Mouse (Mus musculus): ENCODE measurements around the gene Myo1e. TPM values are rescaled to one million over a fixed set of nuclear protein-coding genes. Genes with fewer than 3 reads are reported as not detected.

Myo1e gene
- polyA plus RNA-seq, 1 experiment from 2014 or later: 26.4 TPM

- no peaks in the 10 kb centered on the region for H3K9me3 ChIP-seq (ENCODE audit: low read length)
- ATAC-seq (ENCODE audit: low FRiP score, low TSS enrichment): no peak
Observed at GRCm38 (mm10) chr9:70324336-70324735, 117.2 kb downstream of the Myo1e start.

GRCm38 (mm10) chr9:70325880-70326595 is 118.9 kb downstream of the Myo1e start:
- no peak overlapping the region for H3K9ac ChIP-seq (replicated peaks; ENCODE audit: low read length)
- H3K36me3 ChIP-seq (ENCODE audit: insufficient read depth, low read length): peaks cover 15% of the 10 kb centered on the region; the same call in 1 of the 2 replicates
- H3K4me2 ChIP-seq (replicated peaks; ENCODE audit: low read depth, low read length): no peak overlapping the region
- H3K27ac ChIP-seq (ENCODE audit: low read length): no peak overlapping the region
- H3K4me1 ChIP-seq (ENCODE audit: insufficient read depth, low read length): peaks cover 5% of the 10 kb centered on the region; the same call in 1 of the 2 replicates
- H3K27me3 ChIP-seq (ENCODE audit: insufficient read depth, low read length): no peaks in the 10 kb centered on the region
- 28% methylated on average over 8 of the region's 8 CpGs for WGBS
- no peaks in the 10 kb centered on the region for H3K9me3 ChIP-seq (ENCODE audit: low read length)
- H3K4me3 ChIP-seq (ENCODE audit: low read length): no peak overlapping the region
- ATAC-seq (ENCODE audit: low FRiP score, low TSS enrichment): peak; percentile 87

More at GRCm38 (mm10) chr9:70324336-70324735, 117.2 kb downstream of the Myo1e start:
- Histone ChIP-seq H3K4me2 (replicated peaks; ENCODE audit: low read depth, low read length) (no peak overlapping the region), H3K9ac (replicated peaks; ENCODE audit: low read length) (no peak overlapping the region), H3K27me3 (ENCODE audit: insufficient read depth, low read length) (no peaks in the 10 kb centered on the region), H3K36me3 (ENCODE audit: insufficient read depth, low read length) (peaks cover 15% of the 10 kb centered on the region; the same call in 1 of the 2 replicates), H3K4me1 (ENCODE audit: insufficient read depth, low read length) (peaks cover 5% of the 10 kb centered on the region; the same call in 1 of the 2 replicates), H3K4me3 (ENCODE audit: low read length) (no peak overlapping the region), H3K27ac (ENCODE audit: low read length) (no peak overlapping the region)
- WGBS: 87% methylated on average over 4 of the region's 4 CpGs

DNA sequence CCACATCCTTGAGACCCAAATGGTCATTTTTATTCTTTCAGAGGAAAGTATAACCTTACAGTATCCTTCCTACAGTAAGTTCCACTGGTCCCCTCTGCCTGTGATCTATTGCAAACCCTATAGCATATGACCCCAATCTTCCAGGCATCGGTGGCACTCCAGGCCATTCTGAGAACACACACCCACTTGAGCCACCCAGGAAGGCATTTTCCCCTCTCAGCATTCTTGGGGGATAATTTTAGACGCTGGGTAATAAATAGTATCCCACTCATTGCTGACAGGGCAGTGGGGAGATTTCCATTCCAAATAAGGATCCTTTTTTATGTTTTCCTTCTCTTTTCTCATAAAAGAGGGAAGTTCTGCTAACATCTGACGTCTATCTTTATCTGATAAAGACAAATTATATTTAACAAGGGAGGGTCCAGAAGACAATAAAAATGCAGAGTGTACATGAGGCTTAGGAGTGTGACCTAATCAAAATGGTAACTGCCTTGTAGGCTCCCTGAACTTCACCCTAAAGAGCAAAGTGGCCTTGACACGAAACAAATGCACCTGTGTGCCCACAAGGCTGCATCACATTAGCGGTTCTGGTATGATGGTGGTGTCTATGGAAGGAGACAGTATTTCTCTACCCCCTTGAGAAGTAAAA is 121.2 kb downstream of the Myo1e start:
- Histone ChIP-seq H3K27me3 (ENCODE audit: insufficient read depth, low read length) (no peaks in the 10 kb centered on the region), H3K36me3 (ENCODE audit: insufficient read depth, low read length) (peaks cover 13% of the 10 kb centered on the region; the same call in 1 of the 2 replicates), H3K4me1 (ENCODE audit: insufficient read depth, low read length) (0 out of 2 replicates have a peak, but pooled peaks cover 4% of the 10 kb centered on the region), H3K9me3 (ENCODE audit: low read length) (no peaks in the 10 kb centered on the region), H3K4me3 (ENCODE audit: low read length) (no peak overlapping the region), H3K4me2 (replicated peaks; ENCODE audit: low read depth, low read length) (no peak overlapping the region), H3K27ac (ENCODE audit: low read length) (no peak overlapping the region), H3K9ac (replicated peaks; ENCODE audit: low read length) (no peak overlapping the region)
- no peak for ATAC-seq (ENCODE audit: low FRiP score, low TSS enrichment)
- WGBS: 55% methylated on average over 5 of the region's 5 CpGs

GRCm38 (mm10) chr9:70331727-70332335 is 124.7 kb downstream of the Myo1e start:
- peaks cover 20% of the 10 kb centered on the region; the same call in 1 of the 2 replicates for H3K36me3 ChIP-seq (ENCODE audit: insufficient read depth, low read length)
- no peak overlapping the region for H3K27ac ChIP-seq (ENCODE audit: low read length)
- H3K4me1 ChIP-seq (ENCODE audit: insufficient read depth, low read length): 0 out of 2 replicates have a peak, but pooled peaks cover 4% of the 10 kb centered on the region
- H3K9me3 ChIP-seq (ENCODE audit: low read length): no peaks in the 10 kb centered on the region
- 31% methylated on average over 11 of the region's 11 CpGs for WGBS
- no peak overlapping the region for H3K9ac ChIP-seq (replicated peaks; ENCODE audit: low read length)
- peak; percentile 89 for ATAC-seq (ENCODE audit: low FRiP score, low TSS enrichment)
- no peaks in the 10 kb centered on the region for H3K27me3 ChIP-seq (ENCODE audit: insufficient read depth, low read length)
- H3K4me3 ChIP-seq (ENCODE audit: low read length): no peak overlapping the region
- H3K4me2 ChIP-seq (replicated peaks; ENCODE audit: low read depth, low read length): no peak overlapping the region

DNA sequence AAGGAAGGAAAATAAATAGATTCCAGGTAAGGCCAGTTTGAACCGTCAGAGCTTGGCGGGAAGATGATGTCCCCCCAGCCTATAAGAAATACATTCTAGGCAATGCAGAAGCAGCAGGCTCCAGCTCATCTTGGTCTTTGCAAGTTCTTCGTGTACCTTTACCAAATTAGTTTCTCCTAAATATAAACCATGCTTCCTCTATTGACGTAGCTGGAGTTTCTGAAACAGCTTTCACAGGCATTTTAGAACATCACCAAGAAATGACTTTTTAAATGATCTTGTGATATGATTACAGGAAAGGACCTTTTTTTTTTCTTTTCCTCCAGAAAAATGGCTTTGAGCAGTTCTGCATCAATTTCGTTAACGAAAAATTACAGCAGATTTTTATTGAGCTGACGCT is 131.2 kb downstream of the Myo1e start:
- no peak overlapping the region for H3K27ac ChIP-seq (ENCODE audit: low read length)
- peaks cover 58% of the 10 kb centered on the region for H3K36me3 ChIP-seq (ENCODE audit: insufficient read depth, low read length)
- no peak overlapping the region for H3K9ac ChIP-seq (replicated peaks; ENCODE audit: low read length)
- no peak overlapping the region for H3K4me3 ChIP-seq (ENCODE audit: low read length)
- WGBS: 86% methylated on average over 7 of the region's 7 CpGs
- H3K4me1 ChIP-seq (ENCODE audit: insufficient read depth, low read length): no peaks in the 10 kb centered on the region
- H3K27me3 ChIP-seq (ENCODE audit: insufficient read depth, low read length): no peaks in the 10 kb centered on the region
- H3K4me2 ChIP-seq (replicated peaks; ENCODE audit: low read depth, low read length): no peak overlapping the region
- no peaks in the 10 kb centered on the region for H3K9me3 ChIP-seq (ENCODE audit: low read length)
- ATAC-seq (ENCODE audit: low FRiP score, low TSS enrichment): no peak

DNA sequence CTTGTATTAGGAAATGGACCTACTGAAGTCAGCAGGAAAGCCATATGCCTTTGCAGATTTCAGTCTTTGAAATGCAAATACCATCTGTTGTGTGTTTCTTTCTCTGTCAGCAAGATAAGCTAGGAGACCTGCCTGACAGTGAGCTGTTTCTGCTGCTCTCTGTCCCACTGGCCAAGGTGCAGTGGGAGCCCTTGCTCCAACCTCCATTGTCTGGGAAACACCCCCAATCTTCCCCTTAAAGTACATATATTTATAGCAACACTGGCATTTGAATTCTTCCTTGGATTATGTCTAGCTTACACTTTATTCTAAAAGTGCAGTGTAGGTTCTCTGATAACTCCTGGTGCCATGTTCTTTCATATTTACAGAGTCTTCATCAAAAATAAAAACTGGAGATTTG is 131.7 kb downstream of the Myo1e start:
- H3K9me3 ChIP-seq (ENCODE audit: low read length): no peaks in the 10 kb centered on the region
- no peak overlapping the region for H3K4me3 ChIP-seq (ENCODE audit: low read length)
- no peaks in the 10 kb centered on the region for H3K4me1 ChIP-seq (ENCODE audit: insufficient read depth, low read length)
- H3K27ac ChIP-seq (ENCODE audit: low read length): no peak overlapping the region
- H3K9ac ChIP-seq (replicated peaks; ENCODE audit: low read length): no peak overlapping the region
- ATAC-seq (ENCODE audit: low FRiP score, low TSS enrichment): no peak
- H3K36me3 ChIP-seq (ENCODE audit: insufficient read depth, low read length): peaks cover 62% of the 10 kb centered on the region
- no peaks in the 10 kb centered on the region for H3K27me3 ChIP-seq (ENCODE audit: insufficient read depth, low read length)
- no peak overlapping the region for H3K4me2 ChIP-seq (replicated peaks; ENCODE audit: low read depth, low read length)

DNA sequence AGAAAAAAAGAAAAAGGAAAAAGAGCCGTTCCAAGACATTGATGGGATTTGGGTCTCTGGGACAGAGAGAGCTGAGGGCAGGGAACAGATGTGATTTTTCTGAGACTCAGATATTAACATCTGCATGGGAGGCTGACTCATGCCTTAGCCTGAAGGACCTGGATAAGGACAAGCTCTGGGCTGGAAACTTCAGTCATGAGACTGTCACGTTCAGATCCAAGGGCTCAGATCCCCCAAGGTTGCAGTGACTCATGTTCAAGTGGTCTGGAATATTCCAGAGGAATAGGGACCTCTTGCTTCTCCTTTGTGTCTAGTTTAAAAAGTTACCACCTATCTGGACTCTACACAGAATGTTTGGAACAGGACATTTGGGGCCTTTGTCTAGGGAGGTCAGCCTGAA is 142.1 kb downstream of the Myo1e start:
- no peaks in the 10 kb centered on the region for H3K4me1 ChIP-seq (ENCODE audit: insufficient read depth, low read length)
- WGBS: 82% methylated on average over 2 of the region's 2 CpGs
- no peak overlapping the region for H3K27ac ChIP-seq (ENCODE audit: low read length)
- ATAC-seq (ENCODE audit: low FRiP score, low TSS enrichment): no peak
- no peaks in the 10 kb centered on the region for H3K9me3 ChIP-seq (ENCODE audit: low read length)
- H3K4me3 ChIP-seq (ENCODE audit: low read length): no peak overlapping the region
- H3K27me3 ChIP-seq (ENCODE audit: insufficient read depth, low read length): no peaks in the 10 kb centered on the region
- peaks cover 27% of the 10 kb centered on the region for H3K36me3 ChIP-seq (ENCODE audit: insufficient read depth, low read length)
- H3K4me2 ChIP-seq (replicated peaks; ENCODE audit: low read depth, low read length): no peak overlapping the region
- H3K9ac ChIP-seq (replicated peaks; ENCODE audit: low read length): no peak overlapping the region

DNA sequence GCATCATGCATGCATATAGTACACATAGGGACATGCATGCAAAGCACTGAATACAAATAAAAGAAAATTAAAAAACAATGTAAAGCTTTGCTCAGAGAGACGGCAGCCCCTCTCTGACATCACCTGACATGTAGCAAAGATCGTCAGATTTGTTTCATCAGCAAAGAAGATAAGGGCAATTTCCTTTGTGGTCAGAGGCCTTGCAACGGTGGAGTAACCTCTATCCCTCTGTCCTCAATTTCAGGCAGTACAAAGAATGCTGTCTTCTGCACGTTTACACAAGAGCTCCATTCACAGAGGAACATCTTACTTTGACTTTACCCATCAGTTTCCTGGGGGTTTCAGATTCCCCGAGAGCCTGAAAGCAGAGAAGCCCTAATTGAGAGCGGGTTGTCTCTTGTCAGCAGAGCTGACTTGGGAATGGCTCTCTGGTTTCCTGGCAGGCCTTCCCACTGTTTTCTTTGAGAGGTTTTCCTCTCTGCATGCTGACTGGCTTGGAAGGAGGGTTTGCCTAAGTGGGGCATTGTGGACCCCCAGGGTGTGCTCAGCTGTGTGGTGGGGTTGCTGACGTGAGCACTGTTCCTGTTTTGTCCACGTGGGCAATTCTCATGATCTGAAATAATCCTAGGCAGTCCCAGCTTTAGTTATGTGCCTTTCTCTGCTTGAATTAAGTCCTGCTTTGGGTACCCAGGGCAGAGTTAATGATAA is 144.6 kb downstream of the Myo1e start:
- Histone ChIP-seq H3K4me3 (ENCODE audit: low read length) (no peak overlapping the region), H3K27ac (ENCODE audit: low read length) (no peak overlapping the region), H3K4me2 (replicated peaks; ENCODE audit: low read depth, low read length) (no peak overlapping the region), H3K9me3 (ENCODE audit: low read length) (no peaks in the 10 kb centered on the region), H3K9ac (replicated peaks; ENCODE audit: low read length) (no peak overlapping the region), H3K4me1 (ENCODE audit: insufficient read depth, low read length) (peaks cover 7% of the 10 kb centered on the region), H3K27me3 (ENCODE audit: insufficient read depth, low read length) (no peaks in the 10 kb centered on the region), H3K36me3 (ENCODE audit: insufficient read depth, low read length) (peaks cover 33% of the 10 kb centered on the region)
- 28% methylated on average over 8 of the region's 8 CpGs for WGBS
- ATAC-seq (ENCODE audit: low FRiP score, low TSS enrichment): no peak

GRCm38 (mm10) chr9:70356254-70356653 is 149.1 kb downstream of the Myo1e start:
- peak overlapping the region; percentile 72 for H3K27ac ChIP-seq (ENCODE audit: low read length)
- 0 out of 2 replicates have a peak, but pooled peaks cover 3% of the 10 kb centered on the region for H3K9me3 ChIP-seq (ENCODE audit: low read length)
- H3K36me3 ChIP-seq (ENCODE audit: insufficient read depth, low read length): peaks cover 31% of the 10 kb centered on the region
- 0 out of 2 replicates have a peak overlapping the region, but pooled peaks have one; percentile 8 for H3K4me2 ChIP-seq (replicated peaks; ENCODE audit: low read depth, low read length)
- ATAC-seq (ENCODE audit: low FRiP score, low TSS enrichment): peak; percentile 87
- H3K4me3 ChIP-seq (ENCODE audit: low read length): no peak overlapping the region
- WGBS: 21% methylated on average over 8 of the region's 8 CpGs
- H3K9ac ChIP-seq (replicated peaks; ENCODE audit: low read length): 0 out of 2 replicates have a peak overlapping the region, but pooled peaks have one; percentile 3
- H3K4me1 ChIP-seq (ENCODE audit: insufficient read depth, low read length): peaks cover 7% of the 10 kb centered on the region
- H3K27me3 ChIP-seq (ENCODE audit: insufficient read depth, low read length): no peaks in the 10 kb centered on the region
